Mouse (Mus musculus) liver, embryonic 14.5 days (tissue): ENCODE results near the gene Fbxw9.

Experiments
- CTCF ChIP-seq: IDR thresholded peaks from 2 replicates; pipeline ENCODE4 v1.5.1; 2016; ENCODE audit warnings: antibody characterized with exemption, low read depth, control low read depth
- EP300 ChIP-seq: IDR thresholded peaks from 2 replicates; pipeline ENCODE4 v1.6.1; 2016; ENCODE audit warnings: antibody characterized with exemption, low read depth

- TF ChIP-seq CTCF (no peak), EP300 (no peak)
Observed at GRCm38 (mm10) chr8:85037681-85038531, 21.9 kb upstream of the Fbxw9 start.
